Mouse (Mus musculus): ENCODE results near the gene Smim17.

- TF ChIP-seq CTCF (IDR thresholded peaks at IDR 0.05; ENCODE audit: insufficient read depth, low read length), result no peak
- TF ChIP-seq POLR2A (IDR thresholded peaks at IDR 0.05; ENCODE audit: borderline replicate concordance, extremely low read depth, low read depth, low read length), result no peak
These were observed 57.9 kb downstream of the Smim17 start for GRCm38 (mm10) chr7:6456399-6456798.
